Mouse (Mus musculus): ENCODE measurements around the gene Itgb6. TPM values are rescaled to one million over a fixed set of nuclear protein-coding genes. Genes with fewer than 3 reads are reported as not detected.

Itgb6 gene
- total and polyA plus RNA-seq, 3 experiments, result not detected

DNA sequence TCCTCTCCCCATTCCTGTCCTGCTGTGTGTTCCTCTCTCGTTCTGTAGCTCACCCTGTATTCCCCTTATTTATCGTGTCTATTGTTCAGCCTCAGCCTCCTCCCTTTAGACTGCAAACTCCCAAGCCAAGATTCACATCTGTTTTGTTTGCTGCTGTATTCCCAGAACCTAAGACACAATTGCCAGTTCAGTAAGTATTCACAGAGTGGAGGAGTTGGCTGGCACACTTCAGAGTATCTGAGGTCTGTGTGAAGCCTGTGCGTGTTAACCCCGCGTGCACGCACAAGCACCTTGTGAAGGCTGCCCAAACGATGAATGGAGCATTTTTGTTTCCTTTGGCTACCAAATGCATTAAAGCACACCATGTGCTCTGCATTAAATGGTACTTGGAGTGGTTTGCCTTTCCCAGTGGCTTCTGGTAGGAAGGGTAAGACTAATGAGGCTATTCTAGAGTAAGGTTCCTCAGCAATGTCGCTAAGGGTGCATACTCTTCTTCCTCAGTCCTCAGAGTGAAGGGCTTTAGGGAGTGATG, 7.4 kb downstream of the Itgb6 start:
- H3K79me2 ChIP-seq (replicated peaks; ENCODE audit: control insufficient read depth, extremely low read depth, insufficient read depth, poor library complexity, severe bottlenecking), result no peaks in the 10 kb centered on the region
- dilution Hi-C loops (cut with MboI; ENCODE audit: extremely low pct_ligation_motif_present, extremely low pct_unique_long_range_greater_than_20kb, low sequenced_read_pairs), result no loop called here
- H3K4me1 ChIP-seq (ENCODE audit: control insufficient read depth in 1 of 2, insufficient read depth in 2 of 2), result peaks cover 0 to 23% of the 10 kb centered on the region in 2 experiments; a peak in 2 of 4 replicates
- H3K36me3 ChIP-seq (replicated peaks in 1 of 2; ENCODE audit: control insufficient read depth in 1 of 2, insufficient read depth in 1 of 2, low read length in 1 of 2), result no peaks in the 10 kb centered on the region
- no peak overlapping the region for H3K4me2 ChIP-seq (ENCODE audit: insufficient read depth, low read depth, poor library complexity, severe bottlenecking)
- H3K9me3 ChIP-seq (replicated peaks; ENCODE audit: low read length), result no peaks in the 10 kb centered on the region
- no peak for TF ChIP-seq MYC (IDR thresholded peaks at IDR 0.05; ENCODE audit: low read depth, low read length)
- TF ChIP-seq MAFK (IDR thresholded peaks at IDR 0.05; ENCODE audit: insufficient replicate concordance, low read length), result no peak
- TF ChIP-seq ZMIZ1 (IDR thresholded peaks at IDR 0.05; ENCODE audit: low read depth, low read length), result no peak
- no peak for TF ChIP-seq IRF4 (IDR thresholded peaks at IDR 0.05; ENCODE audit: low read depth, low read length)
- no peak for TF ChIP-seq TBP (conservative IDR thresholded peaks at IDR 0.05; ENCODE audit: low read depth, low read length)
- TF ChIP-seq TCF12 (IDR thresholded peaks at IDR 0.05; ENCODE audit: low read depth, low read length), result no peak
- DNase-seq (ENCODE audit: extremely low read depth), result no peak
- H3K27me3 ChIP-seq (replicated peaks), result no peaks in the 10 kb centered on the region
- in situ Hi-C loops (cut with MboI; ENCODE audit: low pct_ligation_motif_present, low pct_unique_long_range_greater_than_20kb, low sequenced_read_pairs), result no loop called here
- no peak overlapping the region for H3K4me3 ChIP-seq (replicated peaks in 1 of 3; ENCODE audit: low read depth in 2 of 3, low read length in 2 of 3, poor library complexity in 1 of 3)
- no peak overlapping the region for H3K27ac ChIP-seq (ENCODE audit: insufficient read depth, low read depth)
- no peak overlapping the region for H3K9ac ChIP-seq (ENCODE audit: insufficient read depth, low read depth)

DNA sequence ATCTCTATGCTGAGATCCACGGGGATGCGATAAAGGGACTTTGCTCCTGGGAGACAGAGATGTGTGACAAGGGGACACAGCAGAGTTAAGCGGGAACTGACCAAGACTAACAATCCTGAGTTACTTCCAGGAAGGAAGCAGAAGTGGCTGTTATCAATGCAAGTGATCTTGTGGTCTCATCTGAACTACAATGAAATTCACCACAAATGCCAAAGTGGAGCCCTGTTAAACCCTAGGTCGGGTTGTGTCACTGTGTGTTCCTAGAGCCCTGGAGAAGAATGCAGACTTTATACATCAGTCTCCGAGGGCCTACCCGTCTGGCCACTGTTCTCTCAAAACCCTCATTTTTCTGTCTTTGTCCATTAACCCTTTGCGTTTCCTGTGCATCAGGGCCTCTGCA, 8.0 kb downstream of the Itgb6 start:
- no peak for TF ChIP-seq ZKSCAN1 (IDR thresholded peaks at IDR 0.05; ENCODE audit: borderline replicate concordance, low read depth, low read length)
- TF ChIP-seq MAX (IDR thresholded peaks at IDR 0.05; ENCODE audit: low read length), result no peak
- TF ChIP-seq ELF1 (IDR thresholded peaks at IDR 0.05; ENCODE audit: low read depth, low read length), result no peak
- no peak for TF ChIP-seq SIN3A (IDR thresholded peaks at IDR 0.05; ENCODE audit: low read length)
- TF ChIP-seq CHD2 (IDR thresholded peaks at IDR 0.05; ENCODE audit: low read length), result no peak
- TF ChIP-seq MAFK (IDR thresholded peaks at IDR 0.05; ENCODE audit: insufficient replicate concordance, low read length), result no peak
- TF ChIP-seq ZNF384 (IDR thresholded peaks at IDR 0.05; ENCODE audit: low read depth, low read length), result no peak
- TF ChIP-seq MXI1 (IDR thresholded peaks at IDR 0.05; ENCODE audit: low read depth, low read length), result no peak
- TF ChIP-seq MYC (IDR thresholded peaks at IDR 0.05; ENCODE audit: low read depth, low read length), result no peak
- no peak for TF ChIP-seq CTCF (conservative IDR thresholded peaks at IDR 0.05 in 1 of 2, IDR thresholded peaks at IDR 0.05 in 1 of 2; ENCODE audit: low read depth in 2 of 2, low read length in 2 of 2)
- no peak for TF ChIP-seq ZMIZ1 (IDR thresholded peaks at IDR 0.05; ENCODE audit: low read depth, low read length)
- TF ChIP-seq MEF2A (IDR thresholded peaks at IDR 0.05; ENCODE audit: borderline replicate concordance, low read depth, low read length), result no peak
- no peak for TF ChIP-seq MAZ (IDR thresholded peaks at IDR 0.05; ENCODE audit: low read depth, low read length)
- no peak for TF ChIP-seq RCOR1 (conservative IDR thresholded peaks at IDR 0.05; ENCODE audit: low read depth, low read length)
- no peak for TF ChIP-seq IRF4 (IDR thresholded peaks at IDR 0.05; ENCODE audit: low read depth, low read length)
- no peak for TF ChIP-seq UBTF (IDR thresholded peaks at IDR 0.05; ENCODE audit: low read depth, low read length)
- TF ChIP-seq JUN (IDR thresholded peaks at IDR 0.05; ENCODE audit: insufficient read depth, low read depth, low read length), result no peak
- TF ChIP-seq SMC3 (IDR thresholded peaks at IDR 0.05; ENCODE audit: low read depth, low read length), result no peak
- Histone ChIP-seq H3K36me3 (replicated peaks in 1 of 2; ENCODE audit: control insufficient read depth in 1 of 2, insufficient read depth in 1 of 2, low read length in 1 of 2) (no peaks in the 10 kb centered on the region), H3K9ac (ENCODE audit: insufficient read depth, low read depth) (no peak overlapping the region), H3K4me1 (ENCODE audit: control insufficient read depth in 1 of 2, insufficient read depth in 2 of 2) (peaks cover 0 to 23% of the 10 kb centered on the region in 2 experiments; a peak in 2 of 4 replicates), H3K79me2 (replicated peaks; ENCODE audit: control insufficient read depth, extremely low read depth, insufficient read depth, poor library complexity, severe bottlenecking) (no peaks in the 10 kb centered on the region), H3K27me3 (replicated peaks) (no peaks in the 10 kb centered on the region), H3K4me2 (ENCODE audit: insufficient read depth, low read depth, poor library complexity, severe bottlenecking) (no peak overlapping the region), H3K9me3 (replicated peaks; ENCODE audit: low read length) (no peaks in the 10 kb centered on the region), H3K4me3 (replicated peaks in 1 of 3; ENCODE audit: low read depth in 2 of 3, low read length in 2 of 3, poor library complexity in 1 of 3) (no peak overlapping the region), H3K27ac (ENCODE audit: insufficient read depth, low read depth) (no peak overlapping the region)
- dilution Hi-C loops (cut with MboI; ENCODE audit: extremely low pct_ligation_motif_present, extremely low pct_unique_long_range_greater_than_20kb, low sequenced_read_pairs), result no loop called here
- no peak for DNase-seq (ENCODE audit: extremely low read depth)
- in situ Hi-C loops (cut with MboI; ENCODE audit: low pct_ligation_motif_present, low pct_unique_long_range_greater_than_20kb, low sequenced_read_pairs), result no loop called here

Data from CH12.LX (cell line).